Mouse (Mus musculus): ENCODE data around the gene Esyt3.

GRCm38 (mm10) chr9:99379194-99379593, 20.8 kb upstream of the Esyt3 start:
- TF ChIP-seq CTCF (IDR thresholded peaks at IDR 0.05; ENCODE audit: low read depth, low read length) (no peak), EP300 (IDR thresholded peaks at IDR 0.05; ENCODE audit: insufficient read depth, low read depth, low read length) (no peak)
